Comparison of ENCODE assay signal across 29 mouse cellular contexts in the genomic region with DNA sequence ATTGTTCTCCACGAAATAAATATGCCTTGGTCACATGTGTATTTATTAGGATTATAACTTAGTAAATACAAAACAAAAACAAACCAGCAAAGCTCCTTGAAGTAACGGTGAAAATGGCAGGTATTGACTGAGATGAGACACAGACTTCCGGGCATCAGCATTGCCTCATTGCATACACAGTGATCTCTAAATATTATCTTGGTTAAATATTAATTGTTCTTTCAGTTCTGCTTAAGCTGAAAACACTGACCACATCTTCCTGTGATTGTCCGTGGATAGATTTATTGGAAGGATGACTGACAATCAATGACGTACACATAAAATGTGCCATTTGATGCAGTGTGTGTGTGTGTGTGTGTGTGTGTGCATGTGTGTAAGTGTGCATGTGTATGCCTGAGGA. TPM values are rescaled to one million over a fixed set of nuclear protein-coding genes. Genes with fewer than 3 reads are reported as not detected.
"Had no signal": no experiment of that assay in that cellular context is flagged by ENCODE, and none has a peak within 500 bp of the region (broad histone marks: within the 10 kb centered on the region; RNA-seq: fewer than 3 reads in every experiment).

No protein-coding gene starts in this region.

- H3K36me3 ChIP-seq: embryonic facial prominence, embryonic 10.5 days; embryonic facial prominence, embryonic 12.5 days; embryonic facial prominence, embryonic 13.5 days; embryonic facial prominence, embryonic 15.5 days; forebrain, embryonic 10.5 days; forebrain, embryonic 12.5 days; forebrain, embryonic 15.5 days had no signal

- H3K9ac ChIP-seq: embryonic facial prominence, embryonic 12.5 days; embryonic facial prominence, embryonic 13.5 days; embryonic facial prominence, embryonic 15.5 days; forebrain, embryonic 12.5 days; forebrain, embryonic 13.5 days; forebrain, embryonic 15.5 days; forebrain, postnatal 0 days had no signal

- H3K4me1 ChIP-seq: embryonic facial prominence, embryonic 12.5 days; embryonic facial prominence, embryonic 15.5 days; forebrain, embryonic 12.5 days had no signal

- H3K9me3 ChIP-seq: embryonic facial prominence, embryonic 10.5 days; embryonic facial prominence, embryonic 12.5 days; embryonic facial prominence, embryonic 13.5 days; embryonic facial prominence, embryonic 15.5 days; forebrain, embryonic 10.5 days; forebrain, embryonic 12.5 days; forebrain, embryonic 13.5 days; forebrain, embryonic 15.5 days had no signal

- H3K27me3 ChIP-seq: embryonic facial prominence, embryonic 12.5 days; embryonic facial prominence, embryonic 13.5 days; embryonic facial prominence, embryonic 15.5 days; forebrain, embryonic 15.5 days had no signal

- H3K4me3 ChIP-seq: embryonic facial prominence, embryonic 10.5 days; embryonic facial prominence, embryonic 12.5 days; embryonic facial prominence, embryonic 13.5 days; embryonic facial prominence, embryonic 15.5 days; erythroblast, embryonic 14.5 days; forebrain, embryonic 10.5 days; forebrain, embryonic 12.5 days; forebrain, embryonic 13.5 days; forebrain, embryonic 15.5 days; gastrocnemius, adult 2 months had no signal

- H3K27ac ChIP-seq: embryonic facial prominence, embryonic 10.5 days; embryonic facial prominence, embryonic 12.5 days; embryonic facial prominence, embryonic 13.5 days; embryonic facial prominence, embryonic 15.5 days; forebrain, embryonic 10.5 days; forebrain, embryonic 12.5 days; forebrain, embryonic 13.5 days; forebrain, embryonic 15.5 days; gastrocnemius, adult 2 months had no signal

- ATAC-seq: forebrain, embryonic 13.5 days; forebrain, embryonic 14.5 days; forebrain, embryonic 15.5 days; forebrain, embryonic 16.5 days; forebrain, postnatal 0 days had no signal

- H3K4me2 ChIP-seq: embryonic facial prominence, embryonic 12.5 days; embryonic facial prominence, embryonic 13.5 days; embryonic facial prominence, embryonic 15.5 days; forebrain, embryonic 12.5 days; forebrain, embryonic 13.5 days; forebrain, embryonic 15.5 days had no signal

- DNase-seq: cerebellum, adult 2 months; cerebellum, adult 8-10 months; cerebellum, adult 9-10 months; cerebellum, adult 9-11 months; cerebellum, postnatal 10 days; cerebellum, postnatal 14 days; cerebellum, postnatal 25 days; cerebellum, postnatal 36 days; embryo, embryonic 11 days; forebrain, postnatal 0 days; gastrocnemius, adult 2 months; gastrocnemius, postnatal 10 days; gastrocnemius, postnatal 14 days; gastrocnemius, postnatal 25 days; gastrocnemius, postnatal 36 days; heart, adult 18-20 months had no signal

RNA-seq across cellular contexts. Expression of a gene that starts 13.2 kb away (rescaled TPM):
- total RNA-seq: common myeloid progenitor, adult 5-6 weeks; granulocyte monocyte progenitor cell, adult 5-6 weeks had no signal
- polyA plus RNA-seq: erythroblast, embryonic 14.5 days had no signal

RNA-seq across cellular contexts. Expression of a gene that starts 52.9 kb away (rescaled TPM):
- total RNA-seq: granulocyte monocyte progenitor cell, adult 5-6 weeks had no signal
